Mouse (Mus musculus): ENCODE results near the gene B3gnt5.
"Not testable (repeated sequence)": the region's sequence is repeated elsewhere in the genome, so short reads cannot be mapped to it uniquely, and the experiment has no call there.

Gene B3gnt5

GRCm38 (mm10) chr16:19760074-19760473 is at the start of gene B3gnt5:
Gene B3gnt5 (plus strand): TSS chr16:19760208.
- peak in 1 of 2 experiments; percentile 1 for DNase-seq

GRCm38 (mm10) chr16:19720959-19721358 is 39.0 kb upstream of the B3gnt5 start:
- DNase-seq: no peak

- not testable (repeated sequence) for DNase-seq
Observed at GRCm38 (mm10) chr16:19724139-19724538, 35.9 kb upstream of the B3gnt5 start.

- no peak for DNase-seq
Observed at GRCm38 (mm10) chr16:19732896-19733295, 27.1 kb upstream of the B3gnt5 start.

DNA sequence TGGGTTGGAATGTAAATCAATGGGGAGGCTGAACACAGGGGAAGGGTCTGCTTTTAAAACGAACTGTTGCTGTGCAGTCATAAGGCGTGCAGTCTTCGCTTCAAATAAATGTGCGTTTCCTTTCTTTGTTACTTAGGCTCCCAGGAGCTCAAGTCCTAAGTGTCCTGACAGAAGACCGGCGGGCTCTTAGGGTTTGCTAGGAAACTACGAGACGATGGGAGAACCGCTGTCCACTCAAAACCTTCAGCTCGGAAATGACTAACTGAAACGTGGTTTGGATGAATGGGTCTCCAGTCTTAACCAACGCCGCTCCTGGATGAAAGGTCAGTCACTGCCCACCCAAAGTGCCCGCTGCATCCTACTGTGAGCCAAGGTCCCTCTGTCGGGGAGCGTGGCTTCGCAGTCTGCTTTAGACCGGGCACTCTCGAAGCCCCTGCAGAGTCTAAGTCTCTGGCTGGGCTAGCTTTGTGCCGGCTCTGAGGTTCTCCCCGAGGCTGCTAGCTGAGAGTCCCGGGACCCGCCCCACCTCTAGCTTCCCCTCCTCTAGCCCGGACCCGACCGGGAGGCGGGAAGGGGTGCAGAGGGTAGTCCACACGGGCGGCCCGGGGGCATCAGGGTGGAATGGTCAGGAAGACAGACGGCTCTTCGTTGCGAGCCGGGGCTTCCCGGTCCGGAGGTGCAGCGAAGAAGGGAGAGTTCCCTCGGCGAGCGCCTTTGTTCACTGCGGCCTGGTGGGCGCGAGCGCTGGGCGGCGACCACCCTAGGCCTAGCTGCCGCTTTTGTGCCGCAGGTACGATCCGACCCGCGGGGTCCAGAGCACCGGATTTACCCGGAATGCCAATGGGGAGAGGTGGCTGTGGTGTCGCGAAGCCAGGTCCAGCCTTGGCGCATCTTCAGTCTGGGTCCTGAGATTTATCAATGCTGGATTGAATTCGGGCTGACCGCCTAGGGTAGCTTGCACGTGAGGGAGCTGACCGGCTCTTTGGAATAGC is 793 bp downstream of the B3gnt5 start:
- peak; percentile 3 to 4 for DNase-seq

GRCm38 (mm10) chr16:19761691-19762090 is 1.7 kb downstream of the B3gnt5 start:
- no peak for DNase-seq

- DNase-seq: no peak
Observed at GRCm38 (mm10) chr16:19766107-19766506, 6.1 kb downstream of the B3gnt5 start.

DNA sequence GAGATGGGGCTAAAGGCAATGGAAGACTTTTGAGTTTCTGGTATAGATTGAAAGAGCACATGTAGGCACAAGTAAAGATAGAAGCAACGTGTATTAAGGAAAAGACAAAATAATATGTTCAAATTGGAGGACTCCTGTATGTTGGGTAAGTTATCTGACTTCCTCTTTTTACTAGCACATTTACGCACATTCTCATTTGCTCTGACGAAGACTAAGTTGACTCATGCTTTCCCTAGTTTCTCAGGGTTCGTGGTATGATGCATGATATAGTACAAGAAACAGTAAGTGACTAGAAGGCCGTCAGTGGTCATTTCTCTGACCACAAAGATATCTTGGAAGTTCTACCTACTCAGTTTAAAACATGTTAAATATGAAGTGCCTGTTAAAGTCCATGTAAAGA is 8.0 kb downstream of the B3gnt5 start:
- DNase-seq: no peak

DNA sequence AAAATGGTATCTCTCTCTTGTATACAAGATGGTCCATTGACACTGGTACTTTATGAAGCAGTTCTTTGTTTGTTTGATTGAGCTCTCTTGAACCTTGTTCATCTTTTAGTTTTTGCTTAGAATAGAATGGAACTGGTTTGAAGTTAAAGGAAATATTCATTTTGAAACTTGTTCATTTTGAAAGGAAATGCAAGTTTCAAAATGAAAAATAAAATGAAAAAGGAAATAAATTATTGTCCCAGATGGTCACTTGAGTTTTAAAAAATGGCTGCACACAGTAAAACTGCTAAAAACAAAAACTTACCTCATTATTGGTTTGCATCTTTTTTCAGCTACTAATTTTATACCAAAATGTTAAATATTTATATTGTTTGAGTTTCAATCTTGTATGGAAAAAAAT is 12.0 kb downstream of the B3gnt5 start:
- DNase-seq: no peak

DNA sequence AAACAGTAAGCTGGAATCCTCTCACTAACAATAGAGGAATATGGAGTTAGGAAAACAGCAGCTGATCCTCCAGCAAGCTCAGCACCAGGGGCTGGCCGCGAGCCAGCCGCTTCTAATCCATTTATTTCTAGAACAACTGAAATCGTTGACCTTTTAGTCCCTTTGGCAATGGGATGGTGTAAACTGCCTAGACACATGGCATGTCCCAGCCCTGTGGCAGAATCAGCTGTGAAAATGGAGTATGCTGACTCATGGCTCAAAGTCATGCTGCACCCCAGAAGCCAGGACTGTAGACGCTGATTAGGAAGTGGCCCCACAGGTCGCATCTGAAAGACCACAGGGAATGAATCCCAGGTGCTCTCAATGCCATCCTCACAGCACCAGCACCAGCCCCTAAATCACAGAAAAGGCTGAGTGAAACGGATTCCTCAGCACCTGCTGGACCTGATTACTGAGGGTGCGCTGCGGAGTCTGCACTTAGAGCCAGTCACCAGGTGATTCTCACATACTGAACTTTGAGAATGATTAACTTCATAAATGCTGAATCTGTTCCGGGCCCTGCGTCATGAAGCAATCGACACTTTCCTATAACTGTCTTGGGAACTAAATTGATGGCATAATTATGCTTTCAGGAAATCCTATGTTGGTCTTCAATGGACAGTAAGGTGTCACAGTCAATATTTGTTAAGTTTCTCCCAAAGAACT is 26.5 kb downstream of the B3gnt5 start:
- peak in 1 of 2 experiments; percentile 1 for DNase-seq

DNA sequence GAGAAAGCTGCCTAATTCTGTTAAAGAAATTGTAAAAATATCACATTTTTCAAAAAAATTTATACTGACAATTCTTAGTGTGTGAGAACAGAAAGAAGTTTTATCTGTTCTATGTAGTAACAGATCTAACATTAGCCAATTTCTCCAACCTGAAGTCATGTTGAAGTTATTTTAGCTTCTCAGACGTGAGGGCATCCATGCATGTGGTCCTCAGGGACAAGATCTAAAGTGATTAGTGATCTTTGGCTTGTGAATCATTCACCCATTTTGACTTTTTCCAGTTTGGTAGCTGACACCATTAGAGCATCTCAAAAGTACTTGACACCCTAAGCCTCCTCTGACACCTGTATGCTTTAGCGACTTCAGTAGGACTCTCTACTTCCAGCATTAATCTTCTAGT is 29.9 kb downstream of the B3gnt5 start:
- DNase-seq: no peak

GRCm38 (mm10) chr16:19818801-19819200 is 58.8 kb downstream of the B3gnt5 start:
- DNase-seq: peak; percentile 2 to 3
